Comparison of ENCODE assay signal across 8 mouse cellular contexts in genomic region chr9:67632521-67633025, GRCm38 (mm10).
A peak's percentile ranks its signal among the peaks of the same experiment; 100 is the strongest.
DNase-seq lines count a peak whose midpoint lies in the region; ATAC-seq and TF ChIP-seq lines count a peak whose summit lies in the region.

No protein-coding gene starts in this region.

- TF ChIP-seq CTCF in gastrocnemius, adult 2 months (IDR thresholded peaks at IDR 0.05), result no peak

- no peak overlapping the region for H3K27ac ChIP-seq in lung, embryonic 16.5 days (ENCODE audit: low read length)
- peak overlapping the region; percentile 96 for H3K27ac ChIP-seq in gastrocnemius, adult 2 months
- no peak overlapping the region for H3K27ac ChIP-seq in kidney, embryonic 14.5 days (ENCODE audit: low read depth, low read length)
- H3K27ac ChIP-seq in stomach, embryonic 15.5 days, result peak overlapping the region; percentile 54

- H3K9me3 ChIP-seq in lung, embryonic 16.5 days (ENCODE audit: control insufficient read depth, low read length), result no peaks in the 10 kb centered on the region
- no peaks in the 10 kb centered on the region for H3K9me3 ChIP-seq in kidney, embryonic 14.5 days (ENCODE audit: control insufficient read depth, low read length)
- no peaks in the 10 kb centered on the region for H3K9me3 ChIP-seq in stomach, embryonic 15.5 days

- peaks cover 14% of the 10 kb centered on the region for H3K27me3 ChIP-seq in lung, embryonic 16.5 days (ENCODE audit: control insufficient read depth, insufficient read depth, low read depth, low read length)
- H3K27me3 ChIP-seq in kidney, embryonic 14.5 days (ENCODE audit: control insufficient read depth, insufficient read depth, low read length), result no peaks in the 10 kb centered on the region; the same call in none of the 2 replicates
- no peaks in the 10 kb centered on the region for H3K27me3 ChIP-seq in stomach, embryonic 15.5 days (replicated peaks)

- intact Hi-C loops in gastrocnemius, adult 2 months (cut with DNase I), result loop anchor here (5.0 kb wide), 3 partner anchors 50 to 315 kb away; no protein-coding TSS in a partner anchor

- peak overlapping the region; percentile 61 for H3K9ac ChIP-seq in lung, embryonic 16.5 days (ENCODE audit: low read length)
- peak overlapping the region; percentile 79 for H3K9ac ChIP-seq in kidney, embryonic 14.5 days (ENCODE audit: low read depth, low read length)
- H3K9ac ChIP-seq in stomach, embryonic 15.5 days, result peak overlapping the region; percentile 73

- under 1% methylated on average over 34 of the region's 40 CpGs for WGBS in lung, embryonic 16.5 days
- WGBS in kidney, embryonic 14.5 days, result under 1% methylated on average over 39 of the region's 40 CpGs
- WGBS in stomach, embryonic 15.5 days, result 0% methylated on average over 40 of the region's 40 CpGs

- H3K4me2 ChIP-seq in lung, embryonic 16.5 days (ENCODE audit: low read depth, low read length), result peak overlapping the region; percentile 96
- H3K4me2 ChIP-seq in kidney, embryonic 14.5 days (replicated peaks; ENCODE audit: low read depth, low read length), result peak overlapping the region; percentile 99
- H3K4me2 ChIP-seq in stomach, embryonic 15.5 days, result peak overlapping the region; percentile 98

- no peak for DNase-seq in lung, postnatal 14 days
- DNase-seq in cerebellum, adult 9-11 months, result peak; percentile 12
- peak; percentile 57 for DNase-seq in gastrocnemius, adult 2 months
- DNase-seq in lung, postnatal 10 days, result peak; percentile 28

- H3K4me1 ChIP-seq in lung, embryonic 16.5 days (replicated peaks; ENCODE audit: control insufficient read depth, insufficient read depth, low read length), result peaks cover 13% of the 10 kb centered on the region
- H3K4me1 ChIP-seq in kidney, embryonic 14.5 days (ENCODE audit: control insufficient read depth, insufficient read depth, low read length), result peaks cover 3% of the 10 kb centered on the region; the same call in 1 of the 2 replicates
- no peaks in the 10 kb centered on the region for H3K4me1 ChIP-seq in stomach, embryonic 15.5 days

- H3K36me3 ChIP-seq in lung, embryonic 16.5 days (ENCODE audit: control insufficient read depth, insufficient read depth, low read length), result no peaks in the 10 kb centered on the region
- no peaks in the 10 kb centered on the region for H3K36me3 ChIP-seq in kidney, embryonic 14.5 days (ENCODE audit: control insufficient read depth, insufficient read depth, low read length)
- no peaks in the 10 kb centered on the region for H3K36me3 ChIP-seq in stomach, embryonic 15.5 days

- peak; percentile 68 for ATAC-seq in lung, embryonic 16.5 days (ENCODE audit: low read depth)
- ATAC-seq in kidney, embryonic 14.5 days (ENCODE audit: low FRiP score, low TSS enrichment), result peak; percentile 69
- 0 out of 2 replicates have a peak, but pooled peaks have one; percentile 15 for ATAC-seq in stomach, embryonic 15.5 days (ENCODE audit: insufficient read depth, low FRiP score, low read depth)
- no peak for ATAC-seq in inflammation-experienced regulatory T-cells, adult 6 months

- H3K4me3 ChIP-seq in lung, embryonic 16.5 days (ENCODE audit: low read length), result peak overlapping the region; percentile 93
- H3K4me3 ChIP-seq in gastrocnemius, adult 2 months, result peak overlapping the region; percentile 96
- H3K4me3 ChIP-seq in kidney, embryonic 14.5 days (ENCODE audit: low read length), result peak overlapping the region; percentile 75
- peak overlapping the region; percentile 87 for H3K4me3 ChIP-seq in stomach, embryonic 15.5 days (replicated peaks)

Comparison
In these comparisons a context has a peak if more than half of its experiments do, and no peak if none do; other contexts are left out.
1. H3K27ac ChIP-seq: peak in gastrocnemius, adult 2 months (single experiment) and stomach, embryonic 15.5 days (single experiment); none in lung, embryonic 16.5 days (single experiment) and kidney, embryonic 14.5 days (single experiment).
2. Peak in every context shown above with its lines, with median percentiles within 50 percentile points of each other: H3K4me2 ChIP-seq, H3K4me3 ChIP-seq and H3K9ac ChIP-seq.